Mouse (Mus musculus) embryonic fibroblast, embryonic 13.5 days (primary cell): ENCODE data around the gene Mid1.
"Not testable (repeated sequence)": the region's sequence is repeated elsewhere in the genome, so short reads cannot be mapped to it uniquely, and the experiment has no call there.

Source experiments
- CTCF ChIP-seq: IDR thresholded peaks from 2 replicates; pipeline ENCODE4 v1.5.1; 2011; ENCODE audit warnings: mild to moderate bottlenecking, control low read depth, low read length, moderate library complexity, borderline replicate concordance; ENCODE audit not compliant: insufficient read depth
- POLR2A ChIP-seq: IDR thresholded peaks from 2 replicates; pipeline ENCODE4 v1.6.1; 2011; ENCODE audit warnings: low read depth, mild to moderate bottlenecking, control low read depth, low read length, moderate library complexity

- TF ChIP-seq CTCF, POLR2A: not testable (repeated sequence)
Observed at GRCm38 (mm10) chrX:169984331-169984730, 299.3 kb downstream of the Mid1 start.
